Mouse (Mus musculus): ENCODE measurements around the gene St6galnac3. TPM values are rescaled to one million over a fixed set of nuclear protein-coding genes. Genes with fewer than 3 reads are reported as not detected.

The St6galnac3 gene
- polyA plus RNA-seq, 1 experiment from 2014 or later: 8.5 TPM

DNA sequence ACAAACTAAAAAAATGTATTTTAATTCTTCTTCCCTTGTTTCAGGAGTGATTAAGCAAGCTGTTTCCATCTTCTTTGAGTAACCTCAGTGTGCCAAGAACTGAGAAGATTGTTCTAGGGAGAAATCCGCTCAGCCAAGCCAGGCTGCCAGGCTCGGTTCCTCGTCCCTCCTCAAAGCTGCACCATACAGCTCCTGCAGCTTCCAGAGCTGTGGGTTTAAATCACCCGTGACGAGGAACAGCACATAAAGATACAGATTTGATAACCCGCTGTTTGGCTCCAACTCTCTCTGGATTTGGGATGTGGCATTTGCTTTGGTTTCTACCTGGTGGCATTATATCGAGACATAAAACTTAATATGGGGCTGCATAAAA, 303.1 kb downstream of the St6galnac3 start:
- no peak overlapping the region for H3K4me2 ChIP-seq (replicated peaks; ENCODE audit: low read depth)
- no peaks in the 10 kb centered on the region for H3K27me3 ChIP-seq (replicated peaks; ENCODE audit: control insufficient read depth, insufficient read depth, low read length)
- H3K27ac ChIP-seq (ENCODE audit: low read depth, low read length): no peak overlapping the region
- no peak for TF ChIP-seq CTCF (IDR thresholded peaks at IDR 0.05; ENCODE audit: low read depth)
- no peaks in the 10 kb centered on the region for H3K36me3 ChIP-seq (ENCODE audit: control insufficient read depth, insufficient read depth)
- no peaks in the 10 kb centered on the region for H3K4me1 ChIP-seq (replicated peaks; ENCODE audit: control insufficient read depth, insufficient read depth, low read length)
- H3K9me3 ChIP-seq (ENCODE audit: control insufficient read depth): no peaks in the 10 kb centered on the region
- WGBS: 80% methylated on average over 7 of the region's 7 CpGs
- H3K9ac ChIP-seq (ENCODE audit: low read depth, low read length): no peak overlapping the region
- H3K4me3 ChIP-seq (ENCODE audit: low read depth, low read length): no peak overlapping the region
- no peak for ATAC-seq

GRCm38 (mm10) chr3:153421060-153421917, 303.7 kb downstream of the St6galnac3 start:
- Histone ChIP-seq H3K27ac (ENCODE audit: low read depth, low read length) (no peak overlapping the region), H3K36me3 (ENCODE audit: control insufficient read depth, insufficient read depth) (no peaks in the 10 kb centered on the region), H3K9me3 (ENCODE audit: control insufficient read depth) (no peaks in the 10 kb centered on the region), H3K4me1 (replicated peaks; ENCODE audit: control insufficient read depth, insufficient read depth, low read length) (no peaks in the 10 kb centered on the region), H3K9ac (ENCODE audit: low read depth, low read length) (no peak overlapping the region), H3K4me3 (ENCODE audit: low read depth, low read length) (no peak overlapping the region), H3K4me2 (replicated peaks; ENCODE audit: low read depth) (no peak overlapping the region), H3K27me3 (replicated peaks; ENCODE audit: control insufficient read depth, insufficient read depth, low read length) (no peaks in the 10 kb centered on the region)
- WGBS: 84% methylated on average over 14 of the region's 14 CpGs
- ATAC-seq: no peak
- no peak for TF ChIP-seq CTCF (IDR thresholded peaks at IDR 0.05; ENCODE audit: low read depth)

GRCm38 (mm10) chr3:153419331-153419730, 305.6 kb downstream of the St6galnac3 start:
- Histone ChIP-seq H3K4me2 (replicated peaks; ENCODE audit: low read depth) (no peak overlapping the region), H3K36me3 (ENCODE audit: control insufficient read depth, insufficient read depth) (no peaks in the 10 kb centered on the region), H3K4me1 (replicated peaks; ENCODE audit: control insufficient read depth, insufficient read depth, low read length) (no peaks in the 10 kb centered on the region), H3K9ac (ENCODE audit: low read depth, low read length) (no peak overlapping the region), H3K9me3 (ENCODE audit: control insufficient read depth) (no peaks in the 10 kb centered on the region), H3K27ac (ENCODE audit: low read depth, low read length) (no peak overlapping the region), H3K27me3 (replicated peaks; ENCODE audit: control insufficient read depth, insufficient read depth, low read length) (no peaks in the 10 kb centered on the region), H3K4me3 (ENCODE audit: low read depth, low read length) (no peak overlapping the region)
- 80% methylated on average over 7 of the region's 7 CpGs for WGBS
- no peak for TF ChIP-seq CTCF (IDR thresholded peaks at IDR 0.05; ENCODE audit: low read depth)
- no peak for ATAC-seq

GRCm38 (mm10) chr3:153417001-153417400, 308.0 kb downstream of the St6galnac3 start:
- H3K27me3 ChIP-seq (replicated peaks; ENCODE audit: control insufficient read depth, insufficient read depth, low read length): no peaks in the 10 kb centered on the region
- no peak for ATAC-seq
- no peaks in the 10 kb centered on the region for H3K9me3 ChIP-seq (ENCODE audit: control insufficient read depth)
- H3K9ac ChIP-seq (ENCODE audit: low read depth, low read length): no peak overlapping the region
- no peak overlapping the region for H3K4me3 ChIP-seq (ENCODE audit: low read depth, low read length)
- no peak for TF ChIP-seq CTCF (IDR thresholded peaks at IDR 0.05; ENCODE audit: low read depth)
- H3K36me3 ChIP-seq (ENCODE audit: control insufficient read depth, insufficient read depth): no peaks in the 10 kb centered on the region
- no peaks in the 10 kb centered on the region for H3K4me1 ChIP-seq (replicated peaks; ENCODE audit: control insufficient read depth, insufficient read depth, low read length)
- H3K27ac ChIP-seq (ENCODE audit: low read depth, low read length): no peak overlapping the region
- 79% methylated on average over 9 of the region's 9 CpGs for WGBS
- no peak overlapping the region for H3K4me2 ChIP-seq (replicated peaks; ENCODE audit: low read depth)

GRCm38 (mm10) chr3:153416383-153416782, 308.6 kb downstream of the St6galnac3 start:
- TF ChIP-seq CTCF (IDR thresholded peaks at IDR 0.05; ENCODE audit: low read depth): no peak
- Histone ChIP-seq H3K27ac (ENCODE audit: low read depth, low read length) (no peak overlapping the region), H3K9ac (ENCODE audit: low read depth, low read length) (no peak overlapping the region), H3K36me3 (ENCODE audit: control insufficient read depth, insufficient read depth) (no peaks in the 10 kb centered on the region), H3K4me1 (replicated peaks; ENCODE audit: control insufficient read depth, insufficient read depth, low read length) (no peaks in the 10 kb centered on the region), H3K9me3 (ENCODE audit: control insufficient read depth) (no peaks in the 10 kb centered on the region), H3K27me3 (replicated peaks; ENCODE audit: control insufficient read depth, insufficient read depth, low read length) (no peaks in the 10 kb centered on the region), H3K4me3 (ENCODE audit: low read depth, low read length) (no peak overlapping the region), H3K4me2 (replicated peaks; ENCODE audit: low read depth) (no peak overlapping the region)
- WGBS: 74% methylated on average over 4 of the region's 4 CpGs
- ATAC-seq: no peak

- H3K4me2 ChIP-seq (replicated peaks; ENCODE audit: low read depth): no peak overlapping the region
- H3K27ac ChIP-seq (ENCODE audit: low read depth, low read length): no peak overlapping the region
- no peak overlapping the region for H3K4me3 ChIP-seq (ENCODE audit: low read depth, low read length)
- no peak for TF ChIP-seq CTCF (IDR thresholded peaks at IDR 0.05; ENCODE audit: low read depth)
- no peaks in the 10 kb centered on the region for H3K9me3 ChIP-seq (ENCODE audit: control insufficient read depth)
- no peaks in the 10 kb centered on the region for H3K4me1 ChIP-seq (replicated peaks; ENCODE audit: control insufficient read depth, insufficient read depth, low read length)
- H3K36me3 ChIP-seq (ENCODE audit: control insufficient read depth, insufficient read depth): no peaks in the 10 kb centered on the region
- ATAC-seq: no peak
- WGBS: 89% methylated on average over 2 of the region's 2 CpGs
- no peaks in the 10 kb centered on the region for H3K27me3 ChIP-seq (replicated peaks; ENCODE audit: control insufficient read depth, insufficient read depth, low read length)
- no peak overlapping the region for H3K9ac ChIP-seq (ENCODE audit: low read depth, low read length)
Measured at GRCm38 (mm10) chr3:153414132-153414531, 310.8 kb downstream of the St6galnac3 start.

Data from intestine, postnatal 0 days (tissue).